Mouse (Mus musculus): ENCODE results near the gene Zdhhc21.

The Zdhhc21 gene

GRCm38 (mm10) chr4:82827001-82827400 is 32.8 kb downstream of the Zdhhc21 start:
- no peaks in the 10 kb centered on the region for H3K4me1 ChIP-seq (replicated peaks; ENCODE audit: low read depth, low read length)
- H3K36me3 ChIP-seq (ENCODE audit: insufficient read depth, low read length): peaks cover 7% of the 10 kb centered on the region
- H3K9me3 ChIP-seq (ENCODE audit: low read length): no peaks in the 10 kb centered on the region
- TF ChIP-seq NANOG (IDR thresholded peaks at IDR 0.05; ENCODE audit: borderline replicate concordance, low read length) (no peak), POU5F1 (IDR thresholded peaks at IDR 0.05; ENCODE audit: borderline replicate concordance, low read length) (no peak), CTCF (conservative IDR thresholded peaks at IDR 0.05; ENCODE audit: low read length) (no peak)
- H3K4me3 ChIP-seq (replicated peaks; ENCODE audit: low read length): no peak overlapping the region
- H3K27me3 ChIP-seq (ENCODE audit: insufficient read depth, low read length): no peaks in the 10 kb centered on the region

DNA sequence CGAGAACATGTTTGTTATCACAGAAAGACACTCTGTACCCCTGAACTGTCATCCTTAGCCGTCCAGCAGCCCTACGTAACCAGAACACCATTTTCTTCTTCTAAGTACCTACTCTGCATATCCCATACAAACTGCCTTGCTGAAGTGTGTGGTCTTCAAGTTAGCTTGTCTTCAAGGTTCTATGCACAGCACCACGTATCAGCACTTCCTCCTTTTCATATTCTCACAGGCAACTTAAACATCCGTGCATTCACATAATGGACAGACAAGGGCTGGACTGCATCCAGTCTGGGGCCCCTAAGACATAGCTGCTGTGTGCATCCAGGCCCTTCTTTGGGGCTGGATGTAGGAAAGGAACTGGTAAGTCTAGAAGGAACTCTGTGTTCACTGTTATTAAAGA is 41.9 kb downstream of the Zdhhc21 start:
- Histone ChIP-seq H3K4me3 (replicated peaks; ENCODE audit: low read length) (no peak overlapping the region), H3K27me3 (ENCODE audit: insufficient read depth, low read length) (no peaks in the 10 kb centered on the region), H3K36me3 (ENCODE audit: insufficient read depth, low read length) (0 out of 2 replicates have a peak, but pooled peaks cover 3% of the 10 kb centered on the region), H3K4me1 (replicated peaks; ENCODE audit: low read depth, low read length) (no peaks in the 10 kb centered on the region), H3K9me3 (ENCODE audit: low read length) (no peaks in the 10 kb centered on the region)
- TF ChIP-seq POU5F1 (IDR thresholded peaks at IDR 0.05; ENCODE audit: borderline replicate concordance, low read length): no peak
- no peak for TF ChIP-seq CTCF (conservative IDR thresholded peaks at IDR 0.05; ENCODE audit: low read length)
- TF ChIP-seq NANOG (IDR thresholded peaks at IDR 0.05; ENCODE audit: borderline replicate concordance, low read length): no peak

DNA sequence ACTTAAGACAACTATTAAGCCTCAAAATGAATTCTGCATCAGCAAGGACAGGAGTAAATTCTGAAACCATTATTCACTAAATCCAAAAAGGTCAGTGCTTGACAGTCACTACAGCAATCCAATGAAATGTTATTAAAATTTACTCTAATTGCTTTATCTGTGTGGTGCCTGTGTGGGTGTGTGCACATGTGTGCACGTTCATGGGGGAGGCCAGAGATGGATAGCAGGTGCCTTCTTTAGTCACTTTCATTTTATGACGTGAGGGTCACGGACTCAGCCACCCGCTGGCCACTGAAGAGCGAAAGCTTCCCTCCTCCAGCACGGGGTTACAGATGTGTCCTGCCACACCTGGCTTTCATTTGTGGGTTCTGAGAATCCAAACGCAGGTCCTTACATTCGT is 43.4 kb downstream of the Zdhhc21 start:
- Histone ChIP-seq H3K36me3 (ENCODE audit: insufficient read depth, low read length) (no peaks in the 10 kb centered on the region), H3K4me3 (replicated peaks; ENCODE audit: low read length) (no peak overlapping the region), H3K27me3 (ENCODE audit: insufficient read depth, low read length) (no peaks in the 10 kb centered on the region), H3K9me3 (ENCODE audit: low read length) (no peaks in the 10 kb centered on the region), H3K4me1 (replicated peaks; ENCODE audit: low read depth, low read length) (no peaks in the 10 kb centered on the region)
- no peak for TF ChIP-seq CTCF (conservative IDR thresholded peaks at IDR 0.05; ENCODE audit: low read length)
- TF ChIP-seq POU5F1 (IDR thresholded peaks at IDR 0.05; ENCODE audit: borderline replicate concordance, low read length): no peak
- TF ChIP-seq NANOG (IDR thresholded peaks at IDR 0.05; ENCODE audit: borderline replicate concordance, low read length): no peak

DNA sequence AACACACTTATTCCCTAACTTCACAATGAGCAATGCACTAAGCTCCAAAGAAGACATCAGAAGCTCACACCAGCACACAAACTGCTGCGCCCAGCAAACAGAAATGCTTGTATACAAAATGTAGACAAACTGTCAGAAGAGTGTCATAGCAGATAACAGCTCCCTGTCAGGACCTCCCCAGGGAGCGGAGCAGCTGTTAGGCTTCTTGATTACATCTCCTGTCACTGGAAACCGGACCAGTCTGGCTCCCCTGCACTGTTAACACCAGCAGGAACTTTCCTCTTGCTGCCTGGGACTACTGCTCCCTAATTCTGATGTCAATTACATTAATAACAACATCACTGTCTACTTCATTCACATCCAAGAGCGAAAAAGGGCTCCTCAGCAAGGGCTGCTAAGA is 44.5 kb downstream of the Zdhhc21 start:
- no peaks in the 10 kb centered on the region for H3K4me1 ChIP-seq (replicated peaks; ENCODE audit: low read depth, low read length)
- no peaks in the 10 kb centered on the region for H3K36me3 ChIP-seq (ENCODE audit: insufficient read depth, low read length)
- no peaks in the 10 kb centered on the region for H3K27me3 ChIP-seq (ENCODE audit: insufficient read depth, low read length)
- no peak overlapping the region for H3K4me3 ChIP-seq (replicated peaks; ENCODE audit: low read length)
- H3K9me3 ChIP-seq (ENCODE audit: low read length): no peaks in the 10 kb centered on the region
- TF ChIP-seq POU5F1 (IDR thresholded peaks at IDR 0.05; ENCODE audit: borderline replicate concordance, low read length) (no peak), CTCF (conservative IDR thresholded peaks at IDR 0.05; ENCODE audit: low read length) (no peak), NANOG (IDR thresholded peaks at IDR 0.05; ENCODE audit: borderline replicate concordance, low read length) (no peak)

DNA sequence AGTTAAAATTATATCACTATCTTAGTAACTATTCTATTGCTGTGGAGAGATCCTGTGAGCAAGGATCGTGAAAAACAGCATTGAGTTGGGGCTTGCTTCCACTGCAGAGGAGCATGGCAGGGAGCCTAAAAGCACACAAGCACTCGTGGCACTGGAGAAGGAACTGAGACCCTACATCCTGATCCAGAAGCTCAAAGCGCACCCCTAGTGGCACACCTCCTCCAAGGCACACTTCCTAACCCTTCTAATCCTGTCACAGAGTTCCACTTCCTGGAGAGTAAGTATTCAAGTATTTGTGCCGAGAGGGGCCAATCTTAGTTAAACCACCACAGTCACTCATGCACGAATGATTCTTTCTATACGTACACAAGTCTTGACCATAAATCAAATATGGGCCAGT is 46.4 kb downstream of the Zdhhc21 start:
- H3K4me1 ChIP-seq (replicated peaks; ENCODE audit: low read depth, low read length): no peaks in the 10 kb centered on the region
- no peaks in the 10 kb centered on the region for H3K36me3 ChIP-seq (ENCODE audit: insufficient read depth, low read length)
- H3K4me3 ChIP-seq (replicated peaks; ENCODE audit: low read length): no peak overlapping the region
- no peaks in the 10 kb centered on the region for H3K9me3 ChIP-seq (ENCODE audit: low read length)
- TF ChIP-seq POU5F1 (IDR thresholded peaks at IDR 0.05; ENCODE audit: borderline replicate concordance, low read length) (no peak), CTCF (conservative IDR thresholded peaks at IDR 0.05; ENCODE audit: low read length) (no peak), NANOG (IDR thresholded peaks at IDR 0.05; ENCODE audit: borderline replicate concordance, low read length) (no peak)
- no peaks in the 10 kb centered on the region for H3K27me3 ChIP-seq (ENCODE audit: insufficient read depth, low read length)

DNA sequence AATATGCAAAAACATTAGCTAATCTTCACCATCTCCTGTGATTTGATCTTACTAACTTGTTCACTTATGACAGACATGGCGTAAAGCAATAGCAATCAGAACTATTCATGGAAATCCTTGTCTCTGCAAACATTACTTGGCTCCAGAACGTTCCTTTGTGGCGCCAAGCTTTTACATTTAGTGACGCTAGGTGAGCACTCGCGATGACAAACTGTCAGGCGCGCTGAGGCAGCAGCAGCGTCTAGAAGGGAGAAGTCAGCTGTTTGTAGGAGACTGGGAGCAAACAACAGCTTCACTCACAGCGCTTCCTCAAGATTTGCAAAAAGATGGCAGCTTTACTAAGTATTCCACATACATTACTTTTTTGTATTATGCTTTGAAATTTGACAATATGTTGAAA is 51.9 kb downstream of the Zdhhc21 start:
- TF ChIP-seq POU5F1 (IDR thresholded peaks at IDR 0.05; ENCODE audit: borderline replicate concordance, low read length) (no peak), NANOG (IDR thresholded peaks at IDR 0.05; ENCODE audit: borderline replicate concordance, low read length) (no peak), CTCF (conservative IDR thresholded peaks at IDR 0.05; ENCODE audit: low read length) (no peak)
- Histone ChIP-seq H3K36me3 (ENCODE audit: insufficient read depth, low read length) (0 out of 2 replicates have a peak, but pooled peaks cover 3% of the 10 kb centered on the region), H3K9me3 (ENCODE audit: low read length) (no peaks in the 10 kb centered on the region), H3K4me3 (replicated peaks; ENCODE audit: low read length) (no peak overlapping the region), H3K27me3 (ENCODE audit: insufficient read depth, low read length) (no peaks in the 10 kb centered on the region), H3K4me1 (replicated peaks; ENCODE audit: low read depth, low read length) (no peaks in the 10 kb centered on the region)

DNA sequence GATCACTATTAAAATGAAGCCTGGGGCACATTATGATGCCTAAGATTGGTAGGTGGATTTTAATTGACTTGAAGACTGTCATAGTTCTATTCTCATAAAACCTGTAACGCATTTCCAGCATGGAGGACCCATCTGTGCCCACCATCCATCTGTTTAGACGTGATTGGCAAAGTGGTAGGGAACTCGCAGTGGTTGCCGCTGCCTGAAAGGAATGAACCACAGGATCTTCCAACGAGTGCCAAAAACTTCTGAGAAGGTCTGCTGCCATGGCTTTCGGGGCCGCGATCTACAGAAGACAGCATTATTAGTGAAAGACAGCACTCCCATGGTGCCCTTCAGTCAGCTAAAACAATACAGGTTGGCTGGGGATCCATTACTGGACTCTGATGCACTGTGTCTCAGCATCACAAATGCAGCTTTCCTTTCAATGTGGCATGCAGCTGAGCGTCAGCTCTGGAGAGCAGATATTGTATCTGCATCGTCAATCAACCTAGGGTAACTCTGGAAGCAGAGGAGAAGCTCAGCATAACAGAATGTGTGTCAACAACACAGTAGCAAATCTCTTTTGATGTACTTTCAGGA is 53.5 kb downstream of the Zdhhc21 start:
- Histone ChIP-seq H3K36me3 (ENCODE audit: insufficient read depth, low read length) (0 out of 2 replicates have a peak, but pooled peaks cover 3% of the 10 kb centered on the region), H3K4me1 (replicated peaks; ENCODE audit: low read depth, low read length) (no peaks in the 10 kb centered on the region), H3K27me3 (ENCODE audit: insufficient read depth, low read length) (no peaks in the 10 kb centered on the region), H3K9me3 (ENCODE audit: low read length) (no peaks in the 10 kb centered on the region), H3K4me3 (replicated peaks; ENCODE audit: low read length) (no peak overlapping the region)
- TF ChIP-seq CTCF (conservative IDR thresholded peaks at IDR 0.05; ENCODE audit: low read length): no peak
- no peak for TF ChIP-seq POU5F1 (IDR thresholded peaks at IDR 0.05; ENCODE audit: borderline replicate concordance, low read length)
- no peak for TF ChIP-seq NANOG (IDR thresholded peaks at IDR 0.05; ENCODE audit: borderline replicate concordance, low read length)

DNA sequence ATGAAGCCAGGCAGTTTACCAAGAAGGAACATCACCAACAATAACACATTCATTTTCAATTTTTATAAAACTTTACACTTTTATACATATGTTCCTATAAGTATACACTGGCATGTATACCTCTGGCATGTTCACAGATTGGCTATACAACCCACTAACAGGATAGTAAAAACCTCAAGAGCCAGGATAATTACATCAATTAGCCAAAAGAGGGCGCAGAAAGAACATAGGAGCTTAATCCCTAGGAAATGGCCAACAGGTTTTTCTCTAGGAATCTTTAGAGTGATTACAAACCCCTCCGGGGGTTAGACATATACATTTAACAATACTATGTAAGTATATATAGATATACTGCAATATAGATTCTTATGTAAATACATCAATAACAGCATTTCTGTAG is 55.7 kb downstream of the Zdhhc21 start:
- Histone ChIP-seq H3K9me3 (ENCODE audit: low read length) (no peaks in the 10 kb centered on the region), H3K36me3 (ENCODE audit: insufficient read depth, low read length) (0 out of 2 replicates have a peak, but pooled peaks cover 3% of the 10 kb centered on the region), H3K4me1 (replicated peaks; ENCODE audit: low read depth, low read length) (no peaks in the 10 kb centered on the region), H3K4me3 (replicated peaks; ENCODE audit: low read length) (no peak overlapping the region), H3K27me3 (ENCODE audit: insufficient read depth, low read length) (no peaks in the 10 kb centered on the region)
- peak; percentile 59 for TF ChIP-seq CTCF (conservative IDR thresholded peaks at IDR 0.05; ENCODE audit: low read length)
- TF ChIP-seq POU5F1 (IDR thresholded peaks at IDR 0.05; ENCODE audit: borderline replicate concordance, low read length): no peak
- no peak for TF ChIP-seq NANOG (IDR thresholded peaks at IDR 0.05; ENCODE audit: borderline replicate concordance, low read length)

DNA sequence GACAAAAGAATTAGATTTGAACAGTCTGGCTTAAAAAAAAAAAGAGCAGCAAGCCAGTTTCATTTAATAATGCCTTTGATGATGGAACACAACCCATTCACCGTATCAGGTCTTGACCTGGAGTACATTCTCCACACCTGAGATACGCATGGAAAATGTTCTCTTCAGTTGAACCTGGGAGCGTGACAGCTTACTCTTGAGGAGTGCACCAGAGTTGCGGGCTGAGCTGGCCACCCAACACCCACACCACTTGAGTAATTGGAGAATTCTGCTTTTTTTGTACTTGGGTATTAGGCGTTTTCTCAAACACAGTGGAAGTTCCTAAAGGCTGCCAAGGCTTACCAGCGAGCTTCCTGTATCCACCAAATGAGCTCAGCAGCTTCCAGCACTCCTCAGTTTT is 66.2 kb downstream of the Zdhhc21 start:
- no peaks in the 10 kb centered on the region for H3K9me3 ChIP-seq (ENCODE audit: low read length)
- H3K36me3 ChIP-seq (ENCODE audit: insufficient read depth, low read length): no peaks in the 10 kb centered on the region
- no peak overlapping the region for H3K4me3 ChIP-seq (replicated peaks; ENCODE audit: low read length)
- H3K27me3 ChIP-seq (ENCODE audit: insufficient read depth, low read length): no peaks in the 10 kb centered on the region
- no peak for TF ChIP-seq NANOG (IDR thresholded peaks at IDR 0.05; ENCODE audit: borderline replicate concordance, low read length)
- TF ChIP-seq CTCF (conservative IDR thresholded peaks at IDR 0.05; ENCODE audit: low read length): no peak
- no peak for TF ChIP-seq POU5F1 (IDR thresholded peaks at IDR 0.05; ENCODE audit: borderline replicate concordance, low read length)
- H3K4me1 ChIP-seq (replicated peaks; ENCODE audit: low read depth, low read length): no peaks in the 10 kb centered on the region
